ENCODE assay signal across 24 mouse cellular contexts in genomic region chr4:111666713-111667112, GRCm38 (mm10). TPM values are rescaled to one million over a fixed set of nuclear protein-coding genes. Genes with fewer than 3 reads are reported as not detected.
DNase-seq lines count a peak whose midpoint lies in the region; ATAC-seq and TF ChIP-seq lines count a peak whose summit lies in the region.
"Had no signal": no experiment of that assay in that cellular context is flagged by ENCODE, and none has a peak within 500 bp of the region (broad histone marks: within the 10 kb centered on the region; RNA-seq: fewer than 3 reads in every experiment).

No protein-coding gene starts in this region.

- no peak for DNase-seq in liver, embryonic 11.5 days (ENCODE audit: low spot score)
- no peak for DNase-seq in liver, postnatal 0 days
- peak; percentile 71 for DNase-seq in MEL-GATA-1-ER (ENCODE audit: extremely low read depth, low read depth)
- peak; percentile 41 for DNase-seq in c-Kit-positive CD71-positive TER-119-positive erythroid progenitor cells, embryonic 14.5 days (ENCODE audit: low spot score)
- DNase-seq in liver, embryonic 14.5 days (ENCODE audit: low read depth in 3 of 3, low spot score in 3 of 3), result peak in 1 of 3 experiments; percentile 17
- no peak for DNase-seq in midbrain, embryonic 14.5 days
- DNase-seq in adrenal gland, postnatal 10 days, result no peak
- DNase-seq: adrenal gland, adult 2 months; adrenal gland, postnatal 14 days; adrenal gland, postnatal 36 days; B cell, adult 2 months; cerebellum, adult 11-12 months; cerebellum, adult 2 months; cerebellum, adult 9-10 months; cerebellum, postnatal 10 days; cerebellum, postnatal 25 days; forebrain, postnatal 0 days had no signal

- no peaks in the 10 kb centered on the region for H3K9me3 ChIP-seq in liver, embryonic 11.5 days (ENCODE audit: control insufficient read depth, low read length)
- no peaks in the 10 kb centered on the region for H3K9me3 ChIP-seq in liver, postnatal 0 days (ENCODE audit: low read length)
- H3K9me3 ChIP-seq in liver, embryonic 14.5 days (ENCODE audit: control insufficient read depth, low read length), result no peaks in the 10 kb centered on the region
- no peaks in the 10 kb centered on the region for H3K9me3 ChIP-seq in neural tube, embryonic 15.5 days (replicated peaks)
- H3K9me3 ChIP-seq in midbrain, embryonic 14.5 days (ENCODE audit: control insufficient read depth, low read length), result no peaks in the 10 kb centered on the region
- H3K9me3 ChIP-seq: embryonic facial prominence, embryonic 10.5 days; embryonic facial prominence, embryonic 12.5 days; forebrain, embryonic 13.5 days; forebrain, embryonic 15.5 days had no signal

- H3K4me2 ChIP-seq in liver, embryonic 11.5 days, result no peak overlapping the region
- H3K4me2 ChIP-seq in liver, postnatal 0 days (ENCODE audit: low read depth, low read length), result no peak overlapping the region
- no peak overlapping the region for H3K4me2 ChIP-seq in liver, embryonic 14.5 days (ENCODE audit: low read depth)
- H3K4me2 ChIP-seq in neural tube, embryonic 15.5 days, result no peak overlapping the region
- no peak overlapping the region for H3K4me2 ChIP-seq in midbrain, embryonic 14.5 days (ENCODE audit: low read length)
- H3K4me2 ChIP-seq: embryonic facial prominence, embryonic 12.5 days; forebrain, embryonic 13.5 days; forebrain, embryonic 15.5 days had no signal

- no peak for TF ChIP-seq EP300 in liver, postnatal 0 days (IDR thresholded peaks at IDR 0.05; ENCODE audit: low read depth)
- no peak for TF ChIP-seq EP300 in liver, embryonic 14.5 days (IDR thresholded peaks at IDR 0.05; ENCODE audit: low read depth)

- no peak overlapping the region for H3K27ac ChIP-seq in liver, embryonic 11.5 days (ENCODE audit: low read depth, low read length)
- no peak overlapping the region for H3K27ac ChIP-seq in liver, postnatal 0 days (ENCODE audit: low read depth)
- no peak overlapping the region for H3K27ac ChIP-seq in liver, embryonic 14.5 days
- H3K27ac ChIP-seq in neural tube, embryonic 15.5 days (replicated peaks), result no peak overlapping the region
- no peak overlapping the region for H3K27ac ChIP-seq in midbrain, embryonic 14.5 days (replicated peaks; ENCODE audit: low read depth, low read length)
- H3K27ac ChIP-seq: embryonic facial prominence, embryonic 10.5 days; embryonic facial prominence, embryonic 12.5 days; forebrain, embryonic 13.5 days; forebrain, embryonic 15.5 days had no signal

- 58% methylated on average over 1 of the region's 1 CpGs for WGBS in liver, embryonic 11.5 days
- 39% methylated on average over 1 of the region's 1 CpGs for WGBS in liver, postnatal 0 days (ENCODE audit: insufficient replicate concordance)
- WGBS in liver, embryonic 14.5 days (ENCODE audit: insufficient replicate concordance), result 4% methylated on average over 1 of the region's 1 CpGs
- WGBS in neural tube, embryonic 15.5 days, result 74% methylated on average over 1 of the region's 1 CpGs
- 71% methylated on average over 1 of the region's 1 CpGs for WGBS in midbrain, embryonic 14.5 days

- H3K27me3 ChIP-seq in liver, embryonic 11.5 days (replicated peaks; ENCODE audit: control insufficient read depth, insufficient read depth, low read length), result no peaks in the 10 kb centered on the region
- H3K27me3 ChIP-seq in liver, postnatal 0 days (ENCODE audit: insufficient read depth, low read length), result no peaks in the 10 kb centered on the region
- H3K27me3 ChIP-seq in liver, embryonic 14.5 days (ENCODE audit: control insufficient read depth, insufficient read depth, low read length), result no peaks in the 10 kb centered on the region
- H3K27me3 ChIP-seq in neural tube, embryonic 15.5 days (replicated peaks), result peaks cover 7% of the 10 kb centered on the region; the same call in 1 of the 2 replicates
- no peaks in the 10 kb centered on the region for H3K27me3 ChIP-seq in midbrain, embryonic 14.5 days (ENCODE audit: control insufficient read depth, insufficient read depth, low read length)
- H3K27me3 ChIP-seq: embryonic facial prominence, embryonic 12.5 days had no signal

- TF ChIP-seq CTCF in liver, postnatal 0 days (IDR thresholded peaks at IDR 0.05; ENCODE audit: low read depth), result no peak
- no peak for TF ChIP-seq CTCF in liver, embryonic 14.5 days (IDR thresholded peaks at IDR 0.05; ENCODE audit: low read depth)

- H3K4me3 ChIP-seq in liver, embryonic 11.5 days (ENCODE audit: low read depth, low read length), result no peak overlapping the region
- no peak overlapping the region for H3K4me3 ChIP-seq in liver, postnatal 0 days (ENCODE audit: low read depth, low read length)
- H3K4me3 ChIP-seq in liver, embryonic 14.5 days (ENCODE audit: insufficient read depth in 1 of 2, low read depth in 2 of 2, low read length in 2 of 2), result no peak overlapping the region
- no peak overlapping the region for H3K4me3 ChIP-seq in neural tube, embryonic 15.5 days (replicated peaks)
- H3K4me3 ChIP-seq in midbrain, embryonic 14.5 days (replicated peaks; ENCODE audit: low read depth, low read length), result no peak overlapping the region
- H3K4me3 ChIP-seq: embryonic facial prominence, embryonic 10.5 days; embryonic facial prominence, embryonic 12.5 days; forebrain, embryonic 13.5 days; forebrain, embryonic 15.5 days had no signal

- peaks cover 9% of the 10 kb centered on the region; the same call in 1 of the 2 replicates for H3K4me1 ChIP-seq in liver, embryonic 11.5 days (replicated peaks; ENCODE audit: control insufficient read depth, insufficient read depth, low read length)
- H3K4me1 ChIP-seq in liver, postnatal 0 days (ENCODE audit: insufficient read depth), result no peaks in the 10 kb centered on the region
- peaks cover 0 to 10% of the 10 kb centered on the region in 2 experiments; a peak in 2 of 4 replicates for H3K4me1 ChIP-seq in liver, embryonic 14.5 days (replicated peaks; ENCODE audit: control insufficient read depth in 2 of 2, insufficient read depth in 2 of 2, low read length in 1 of 2)
- H3K4me1 ChIP-seq in neural tube, embryonic 15.5 days, result peaks cover 32% of the 10 kb centered on the region
- H3K4me1 ChIP-seq in midbrain, embryonic 14.5 days (ENCODE audit: control insufficient read depth, insufficient read depth, low read length), result peaks cover 24% of the 10 kb centered on the region

- no peaks in the 10 kb centered on the region for H3K36me3 ChIP-seq in liver, embryonic 11.5 days (ENCODE audit: control insufficient read depth, insufficient read depth, low read length)
- H3K36me3 ChIP-seq in liver, postnatal 0 days (replicated peaks; ENCODE audit: insufficient read depth, low read length), result no peaks in the 10 kb centered on the region
- no peaks in the 10 kb centered on the region for H3K36me3 ChIP-seq in liver, embryonic 14.5 days (replicated peaks; ENCODE audit: control insufficient read depth, insufficient read depth, low read depth)
- H3K36me3 ChIP-seq in neural tube, embryonic 15.5 days, result no peaks in the 10 kb centered on the region
- no peaks in the 10 kb centered on the region for H3K36me3 ChIP-seq in midbrain, embryonic 14.5 days (ENCODE audit: control insufficient read depth, insufficient read depth, low read length)
- H3K36me3 ChIP-seq: embryonic facial prominence, embryonic 10.5 days; embryonic facial prominence, embryonic 12.5 days; forebrain, embryonic 15.5 days; G1E had no signal

- ATAC-seq in liver, embryonic 11.5 days (replicated peaks; ENCODE audit: low FRiP score), result peak; percentile 76
- no peak for ATAC-seq in liver, postnatal 0 days
- ATAC-seq in liver, embryonic 14.5 days (ENCODE audit: insufficient read depth), result peak; percentile 75
- no peak for ATAC-seq in neural tube, embryonic 15.5 days (ENCODE audit: low FRiP score)
- ATAC-seq in midbrain, embryonic 14.5 days (ENCODE audit: low FRiP score, low TSS enrichment), result no peak
- ATAC-seq: CD4-positive, CD25-positive, alpha-beta regulatory T cell, adult 4 months; forebrain, embryonic 13.5 days; forebrain, embryonic 15.5 days; forebrain, postnatal 0 days had no signal

- no peak overlapping the region for H3K9ac ChIP-seq in liver, embryonic 11.5 days (ENCODE audit: low read depth, low read length)
- no peak overlapping the region for H3K9ac ChIP-seq in liver, postnatal 0 days (replicated peaks)
- no peak overlapping the region for H3K9ac ChIP-seq in liver, embryonic 14.5 days (replicated peaks)
- H3K9ac ChIP-seq in neural tube, embryonic 15.5 days (replicated peaks), result no peak overlapping the region
- H3K9ac ChIP-seq in midbrain, embryonic 14.5 days (replicated peaks; ENCODE audit: low read length), result no peak overlapping the region
- H3K9ac ChIP-seq: embryonic facial prominence, embryonic 12.5 days; forebrain, embryonic 13.5 days; forebrain, embryonic 15.5 days; forebrain, postnatal 0 days had no signal

RNA-seq across cellular contexts. Expression of gene Spata6, which starts 53.1 kb away (rescaled TPM):
- polyA plus RNA-seq in liver, embryonic 11.5 days (2014; fragmentation: Nextera tagmentation; extraction: Ambion mirVana), result 10.3 and 12.2 TPM in 2 replicates
- 3.3 and 3.6 TPM in 2 replicates for polyA plus RNA-seq in liver, postnatal 0 days (2015; fragmentation: Nextera tagmentation; extraction: Ambion mirVana)
- 1.5 TPM in 2 replicates for polyA plus RNA-seq in liver, embryonic 14.5 days (2012; rRNA removed)
- 2.7 and 3.7 TPM in 2 replicates for polyA plus RNA-seq in liver, embryonic 14.5 days (2014; fragmentation: Nextera tagmentation; extraction: Ambion mirVana)
- 15.6 and 19.0 TPM in 2 replicates for polyA plus RNA-seq in neural tube, embryonic 15.5 days (2015; fragmentation: Nextera tagmentation; extraction: Ambion mirVana)
- 12.5 and 17.3 TPM in 2 replicates for polyA plus RNA-seq in midbrain, embryonic 14.5 days (2014; fragmentation: Nextera tagmentation; extraction: Ambion mirVana)
- total RNA-seq in adrenal gland, postnatal 10 days (2021), result 10 to 100 TPM; 16.9 to 20.0 TPM
- polyA plus RNA-seq: G1E had no signal

Comparison
In these comparisons a context has a peak if more than half of its experiments do, and no peak if none do; other contexts are left out.
1. ATAC-seq: peak in liver, embryonic 11.5 days (single experiment) and liver, embryonic 14.5 days (single experiment); none in liver, postnatal 0 days (single experiment), neural tube, embryonic 15.5 days (single experiment) and midbrain, embryonic 14.5 days (single experiment).
2. DNase-seq: peak in MEL-GATA-1-ER (single experiment) and c-Kit-positive CD71-positive TER-119-positive erythroid progenitor cells, embryonic 14.5 days (single experiment); none in liver, embryonic 11.5 days (single experiment), liver, postnatal 0 days (single experiment), midbrain, embryonic 14.5 days (single experiment) and adrenal gland, postnatal 10 days (single experiment).